Mouse (Mus musculus) frontal cortex, postnatal 10 days (tissue): ENCODE measurements around the gene Kif5c.

Experiments
- DNase-seq, 2 experiments: peaks; one replicate each; pipeline ENCODE4 v3.0.0; 2022; ENCODE audit warnings: low spot score in 2 of 2, mixed read lengths in 1 of 2

The Kif5c gene

DNA sequence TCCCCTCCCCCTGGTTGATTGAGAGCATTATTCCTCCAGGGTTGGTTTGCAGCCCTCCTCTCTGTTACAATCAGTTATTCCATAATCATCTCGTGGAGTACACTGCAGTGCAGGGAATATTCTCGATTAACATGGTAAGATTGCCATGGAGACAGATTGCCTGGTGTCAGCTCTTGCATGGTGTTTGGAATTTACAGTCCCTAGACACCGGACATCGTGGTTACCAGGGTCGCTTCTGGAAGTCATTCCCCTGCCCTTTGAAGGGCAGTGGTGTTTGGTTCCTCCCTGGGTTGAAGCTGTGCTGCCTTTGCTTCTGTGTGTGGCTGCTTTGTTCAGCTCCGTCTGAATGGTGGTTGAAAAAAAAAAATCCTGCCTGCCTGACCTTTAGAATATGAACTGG is 100.8 kb downstream of the Kif5c start:
- DNase-seq, result no peak

- no peak for DNase-seq
Observed at GRCm38 (mm10) chr2:49720343-49720742, 101.2 kb downstream of the Kif5c start.

DNA sequence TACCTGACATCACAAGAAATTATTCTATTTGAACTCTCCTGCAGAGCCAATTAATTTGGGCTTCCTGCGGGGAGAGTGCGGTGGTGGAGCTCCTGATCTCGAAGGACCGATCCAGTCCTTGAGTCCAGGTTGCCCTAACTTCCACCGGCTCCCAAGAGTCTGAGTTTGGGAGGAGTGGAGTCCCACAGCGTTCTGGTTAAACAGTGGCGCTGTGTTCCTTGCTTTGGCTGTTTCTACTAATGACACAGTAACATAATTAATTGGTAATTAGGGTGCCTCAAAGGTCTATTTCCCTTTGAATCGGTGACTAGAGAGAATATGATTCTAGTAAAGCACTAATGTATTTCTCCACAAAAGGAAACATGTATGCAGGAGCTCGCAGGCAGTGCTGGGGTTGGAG is 103.2 kb downstream of the Kif5c start:
- no peak for DNase-seq

DNA sequence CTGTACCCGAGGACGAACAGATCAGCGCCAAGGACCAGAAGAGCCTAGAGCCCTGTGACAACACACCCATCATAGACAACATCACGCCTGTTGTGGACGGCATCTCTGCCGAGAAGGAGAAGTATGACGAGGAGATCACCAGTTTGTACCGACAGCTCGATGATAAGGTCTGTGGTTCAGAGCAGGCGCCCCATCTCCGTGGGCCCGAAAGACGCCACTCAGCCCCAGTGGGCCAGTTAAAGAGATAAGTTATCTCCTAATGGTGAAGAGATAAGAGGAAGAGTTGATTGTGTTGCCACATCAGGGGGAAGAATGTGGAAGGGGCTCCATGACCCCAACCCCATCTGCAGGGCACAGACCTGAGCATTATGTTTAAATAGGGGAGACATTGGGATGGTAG is 103.9 kb downstream of the Kif5c start:
- DNase-seq, result no peak

DNA sequence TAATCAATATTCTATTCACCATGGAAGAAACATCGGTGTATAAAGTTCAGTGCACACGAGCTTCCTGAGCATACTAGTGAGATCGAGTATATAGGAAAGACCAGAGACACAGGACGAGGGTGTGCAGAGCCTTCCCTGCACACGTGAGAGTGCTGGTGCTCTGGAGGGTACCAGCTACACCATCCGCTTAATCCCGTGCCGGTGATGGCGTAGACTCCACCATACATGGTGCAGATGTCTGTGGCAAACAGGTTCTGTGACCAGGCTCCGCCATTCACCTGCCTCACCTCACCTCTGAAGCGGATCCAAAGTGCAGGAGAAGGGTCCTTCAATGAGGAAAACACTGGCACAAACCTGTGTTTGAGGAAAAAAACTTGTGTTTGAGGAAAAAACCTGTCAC is 107.6 kb downstream of the Kif5c start:
- DNase-seq, result no peak

DNA sequence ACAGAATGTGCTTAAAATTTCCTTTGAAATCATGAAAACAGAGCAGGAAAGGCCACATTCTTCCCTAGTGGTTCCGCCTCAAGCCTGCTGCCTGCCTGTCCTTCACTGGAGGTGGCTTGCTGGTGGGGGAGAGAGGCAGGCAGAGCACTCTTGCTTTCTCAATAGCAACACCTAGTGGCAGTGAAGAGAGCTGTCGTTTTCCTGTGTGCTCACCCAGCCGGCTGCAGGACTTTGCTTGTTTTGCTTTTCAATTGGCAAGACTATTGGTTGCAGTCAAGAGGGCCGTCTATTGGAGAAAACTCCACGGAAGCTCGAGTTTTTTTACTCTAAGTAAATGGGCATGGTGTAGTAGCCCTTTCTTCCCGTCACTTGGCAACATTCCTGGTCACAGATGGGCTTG is 108.1 kb downstream of the Kif5c start:
- DNase-seq, result peak; percentile 51 to 58

GRCm38 (mm10) chr2:49727686-49728085 is 108.6 kb downstream of the Kif5c start:
- DNase-seq, result no peak

DNA sequence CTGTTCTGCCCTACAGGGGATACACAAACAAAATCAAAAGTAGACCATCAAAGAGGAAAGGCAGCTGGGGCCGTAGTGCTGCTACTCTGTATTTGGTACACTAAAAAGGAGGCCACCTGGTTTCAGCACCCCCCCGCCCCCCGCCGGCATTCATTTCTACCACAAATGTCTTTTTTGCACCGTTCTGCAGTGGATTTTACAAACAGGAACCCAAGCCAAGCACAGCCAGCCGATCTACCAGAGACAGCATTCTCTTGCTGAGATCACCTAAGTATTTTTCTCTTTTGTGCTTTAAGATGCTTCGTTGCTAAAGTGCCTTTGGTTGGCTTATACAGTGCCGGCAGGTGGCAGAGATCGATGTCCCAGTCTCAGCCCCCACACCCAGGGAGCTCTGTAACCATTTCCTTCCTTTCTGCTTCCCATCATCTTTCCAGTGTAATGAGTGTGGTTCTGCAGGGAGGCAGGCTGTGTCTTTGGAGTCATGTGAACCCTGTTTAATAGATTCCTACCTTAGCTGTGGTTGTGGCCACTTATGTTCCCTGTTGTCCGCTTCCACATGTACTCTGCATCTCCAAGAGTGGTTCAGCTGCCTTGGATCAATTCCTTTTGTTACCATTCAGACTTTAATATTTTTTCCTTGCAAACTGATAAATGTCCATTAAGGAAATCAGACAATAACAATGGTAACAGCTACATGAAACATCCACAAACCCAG is 110.0 kb downstream of the Kif5c start:
- no peak for DNase-seq

GRCm38 (mm10) chr2:49729611-49729969 is 110.5 kb downstream of the Kif5c start:
- DNase-seq, result no peak

- no peak for DNase-seq
Observed at GRCm38 (mm10) chr2:49730183-49730582, 111.1 kb downstream of the Kif5c start.

- no peak for DNase-seq
Observed at GRCm38 (mm10) chr2:49732745-49733655, 113.9 kb downstream of the Kif5c start.

DNA sequence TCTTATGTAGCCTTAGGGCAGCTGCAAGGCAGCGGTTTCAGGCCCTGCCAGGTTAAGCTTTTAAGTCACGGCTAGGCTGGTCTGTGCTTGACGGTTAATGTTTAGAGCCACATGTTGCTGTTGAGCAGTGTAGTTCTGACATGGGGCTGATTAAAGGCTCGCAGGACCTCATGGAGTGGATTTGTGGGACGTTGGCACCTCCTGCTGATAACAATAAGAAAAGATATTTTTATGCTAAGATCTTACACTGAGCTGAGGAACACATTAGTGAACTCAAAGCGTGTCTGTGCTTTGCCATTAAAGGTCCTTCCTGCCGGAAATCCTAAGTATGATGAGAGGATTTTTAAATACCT is 114.5 kb downstream of the Kif5c start:
- no peak for DNase-seq

DNA sequence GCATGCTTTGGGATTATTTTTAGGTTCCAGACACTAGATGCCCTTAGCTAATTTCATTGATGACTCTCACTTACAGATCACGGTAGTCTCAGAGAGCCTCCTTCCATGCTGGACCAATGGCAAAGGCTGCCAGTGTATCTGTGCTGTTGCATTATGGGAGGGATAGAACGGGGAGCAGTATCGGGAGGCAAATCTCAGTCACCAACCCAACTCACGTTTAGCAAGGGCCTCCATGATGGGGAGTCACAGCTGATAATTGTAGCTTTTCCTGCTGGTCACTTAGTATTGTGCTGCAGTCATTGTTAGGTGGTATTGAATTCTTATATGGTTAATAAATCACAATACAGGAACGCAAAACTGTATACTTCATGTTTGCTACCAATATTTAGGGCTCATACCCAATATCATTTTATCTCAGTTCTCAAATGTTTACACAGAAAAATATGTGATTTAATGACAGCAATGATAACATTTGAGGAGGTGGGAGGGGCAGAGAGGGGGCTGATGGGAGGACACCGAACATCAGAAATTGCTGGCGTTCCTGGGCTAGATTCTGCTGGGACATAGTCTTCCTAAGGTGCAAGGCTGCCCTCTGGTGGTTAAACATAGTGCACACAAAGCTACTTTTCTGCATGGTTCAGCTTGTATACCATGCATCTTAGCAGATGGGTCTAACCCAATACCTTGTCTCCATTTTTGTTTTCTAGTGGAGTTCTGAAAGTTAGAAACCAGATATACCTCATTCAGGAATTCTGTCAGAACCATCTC is 115.1 kb downstream of the Kif5c start:
- peak in 1 of 2 experiments; percentile 64 for DNase-seq

DNA sequence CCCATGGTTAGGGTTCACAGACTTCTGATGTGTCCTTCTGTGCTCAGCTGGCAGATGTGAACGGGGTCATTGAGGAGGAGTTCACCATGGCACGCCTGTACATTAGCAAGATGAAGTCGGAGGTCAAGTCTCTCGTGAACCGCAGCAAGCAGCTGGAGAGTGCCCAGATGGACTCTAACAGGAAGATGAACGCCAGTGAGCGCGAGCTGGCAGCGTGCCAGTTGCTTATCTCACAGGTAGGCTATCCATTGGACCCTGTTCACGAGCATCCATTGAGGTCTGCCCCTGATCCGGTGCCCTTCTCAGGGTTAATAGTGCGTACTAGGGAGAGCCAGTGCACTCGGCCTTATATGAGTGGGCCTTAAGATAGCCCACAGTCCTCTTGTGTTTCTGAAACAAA is 116.3 kb downstream of the Kif5c start:
- no peak for DNase-seq

DNA sequence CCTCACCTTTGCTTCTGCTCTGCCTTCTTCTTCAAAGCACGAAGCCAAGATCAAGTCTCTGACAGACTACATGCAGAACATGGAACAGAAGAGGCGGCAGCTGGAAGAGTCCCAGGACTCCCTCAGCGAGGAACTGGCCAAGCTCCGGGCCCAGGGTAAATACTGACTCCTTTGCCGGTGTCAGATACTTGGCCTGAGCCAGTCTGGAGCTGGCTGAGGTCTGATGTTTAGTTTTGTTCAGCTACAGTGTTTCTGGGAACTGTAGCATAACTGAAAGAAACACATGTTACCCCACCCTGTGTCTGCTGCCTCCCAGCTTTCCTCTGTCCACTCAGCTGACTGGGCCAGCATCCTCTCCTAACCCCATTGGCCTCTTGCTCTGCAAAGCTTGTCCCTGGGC is 119.9 kb downstream of the Kif5c start:
- no peak for DNase-seq

- no peak for DNase-seq
Observed at GRCm38 (mm10) chr2:49741026-49741425, 121.9 kb downstream of the Kif5c start.

DNA sequence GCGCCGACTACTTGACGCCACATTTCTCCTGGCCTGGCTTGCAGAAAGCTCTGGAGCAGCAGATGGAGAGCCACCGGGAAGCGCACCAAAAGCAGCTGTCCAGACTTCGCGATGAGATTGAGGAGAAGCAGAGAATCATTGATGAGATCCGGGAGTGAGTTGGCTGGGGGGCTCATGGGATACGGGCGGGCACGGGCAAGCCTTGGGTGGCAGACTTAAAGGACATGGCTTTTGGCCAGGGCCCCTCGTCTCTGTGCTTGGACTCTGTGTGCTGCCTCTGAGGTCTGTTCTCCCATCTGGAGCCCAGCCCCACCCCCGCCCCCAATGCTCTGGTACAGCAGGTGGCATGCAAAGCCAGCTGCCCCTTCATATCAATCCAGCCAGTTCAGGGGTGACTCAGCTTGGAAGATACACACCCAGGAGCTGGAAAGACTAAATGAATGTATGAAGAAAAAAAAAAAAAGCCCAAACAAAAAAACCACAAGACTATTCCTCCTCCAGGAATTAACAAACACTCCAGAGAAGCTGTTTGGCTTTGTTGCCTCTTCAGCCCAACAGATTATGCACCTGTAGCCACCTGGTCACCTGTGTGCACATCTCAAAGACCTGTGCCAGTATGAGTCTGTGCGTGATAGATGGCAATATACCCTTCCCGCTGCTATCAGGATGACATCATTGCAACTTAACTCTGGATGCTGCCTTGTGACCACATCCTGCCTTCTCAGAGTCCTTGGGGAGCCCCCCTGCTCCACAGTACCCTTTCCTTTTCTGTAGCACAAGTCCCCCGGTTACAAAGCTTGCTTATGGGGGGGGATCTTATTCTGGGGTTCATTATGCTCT is 123.0 kb downstream of the Kif5c start:
- DNase-seq, result no peak

DNA sequence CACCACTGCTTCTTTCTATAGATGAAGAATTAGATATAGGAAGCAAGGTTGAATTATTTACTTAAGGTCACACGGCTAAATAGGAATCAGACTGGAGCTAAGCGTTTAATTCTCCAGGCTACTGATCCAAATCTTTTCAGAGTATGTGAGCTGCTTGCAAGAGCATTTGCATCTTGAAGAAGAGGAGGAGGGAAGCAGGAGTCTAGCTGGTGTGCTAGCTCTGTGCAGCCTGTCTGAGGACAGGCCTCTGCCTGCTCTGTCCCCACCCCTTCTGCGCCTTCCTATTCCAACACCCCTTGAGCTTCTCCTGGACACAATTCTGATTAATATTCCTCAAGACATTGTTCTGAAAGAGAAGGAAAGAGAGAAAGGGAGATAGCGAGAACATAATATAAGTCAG is 123.8 kb downstream of the Kif5c start:
- no peak for DNase-seq

DNA sequence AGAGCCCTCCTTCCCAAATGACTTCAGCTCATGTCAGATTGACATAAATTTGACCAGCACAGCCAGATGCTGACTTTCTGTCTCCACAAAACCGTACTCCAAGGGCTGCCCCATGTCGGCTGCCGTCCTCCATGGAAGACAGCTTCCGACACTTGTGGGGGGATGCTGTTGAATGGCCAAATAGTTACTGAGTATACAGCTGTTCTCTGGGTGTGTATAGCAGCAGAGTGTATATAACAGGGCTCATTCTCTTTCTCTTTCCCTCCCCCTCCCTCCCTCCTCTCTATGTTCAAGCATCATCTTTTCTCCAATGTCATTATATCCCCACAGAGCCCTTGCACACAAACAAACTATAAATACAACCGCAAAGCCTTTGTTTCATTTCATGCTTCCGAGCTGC is 124.7 kb downstream of the Kif5c start:
- no peak for DNase-seq

- DNase-seq, result no peak
Observed at GRCm38 (mm10) chr2:49744251-49745093, 125.4 kb downstream of the Kif5c start.
